Mouse (Mus musculus) midbrain, embryonic 11.5 days (tissue): ENCODE measurements around the gene Nrd1. TPM values are rescaled to one million over a fixed set of nuclear protein-coding genes. Genes with fewer than 3 reads are reported as not detected.

Source experiments
- ATAC-seq: fragments of 200-750 bp; cut with Nextera tagmentation; 2 replicates; pipeline ENCODE4 v1.8.0; 2017; ENCODE audit warnings: moderate TSS enrichment, moderate library complexity; ENCODE audit not compliant: low FRiP score
- DNase-seq: peaks from one replicate; pipeline ENCODE4 v3.0.0; 2015; ENCODE audit warnings: low spot score; ENCODE audit errors: missing footprints
- H3K27ac ChIP-seq: fragments of 300-500 bp; sonication (generic); 2 replicates; pipeline ENCODE4 v1.5.1; 2014; ENCODE audit warnings: low read depth, low read length
- H3K27me3 ChIP-seq: fragments of 300-500 bp; sonication (generic); 2 replicates; pipeline ENCODE4 v1.6.1; 2014; ENCODE audit warnings: mild to moderate bottlenecking, low read length, moderate library complexity, mixed read lengths; ENCODE audit not compliant: control insufficient read depth, insufficient read depth
- H3K36me3 ChIP-seq: fragments of 300-500 bp; sonication (generic); 2 replicates; pipeline ENCODE4 v1.6.1; 2014; ENCODE audit warnings: mild to moderate bottlenecking, low read length, moderate library complexity, mixed read lengths; ENCODE audit not compliant: control insufficient read depth, insufficient read depth
- H3K4me1 ChIP-seq: fragments of 300-500 bp; sonication (generic); 2 replicates; pipeline ENCODE4 v1.6.1; 2014; ENCODE audit warnings: low read length; ENCODE audit not compliant: control insufficient read depth, insufficient read depth
- H3K4me2 ChIP-seq: fragments of 300-500 bp; sonication (generic); 2 replicates; pipeline ENCODE4 v1.6.1; 2014; ENCODE audit warnings: mild to moderate bottlenecking, moderate library complexity
- H3K4me3 ChIP-seq: fragments of 300-500 bp; sonication (generic); 2 replicates; pipeline ENCODE4 v1.5.1; 2014; ENCODE audit warnings: low read depth, low read length
- H3K9ac ChIP-seq: fragments of 300-500 bp; sonication (generic); 2 replicates; pipeline ENCODE4 v1.6.1; 2014; ENCODE audit warnings: low read length
- H3K9me3 ChIP-seq: fragments of 300-500 bp; sonication (generic); 2 replicates; pipeline ENCODE4 v1.6.1; 2016; ENCODE audit warnings: low read length; ENCODE audit not compliant: control insufficient read depth
- WGBS: fragments of 180-500 bp; shearing (Covaris S2); extraction: QIAGEN DNeasy Blood & Tissue Kit; methylation state at CpG from one replicate; pipeline ENCODE4 v1.1.7; 2014; 5-methylcytosine and 5-hydroxymethylcytosine counted together
- polyA plus RNA-seq: library from polyadenylated mRNA; unstranded; fragments of >200 nt; fragmentation: Nextera tagmentation; extraction: Ambion mirVana; gene quantifications from 2 replicates; pipeline ENCODE4 v1.2.1, GENCODE M21; 2014

The Nrd1 gene
- polyA plus RNA-seq, 1 experiment from 2014 or later: 65.6 TPM

DNA sequence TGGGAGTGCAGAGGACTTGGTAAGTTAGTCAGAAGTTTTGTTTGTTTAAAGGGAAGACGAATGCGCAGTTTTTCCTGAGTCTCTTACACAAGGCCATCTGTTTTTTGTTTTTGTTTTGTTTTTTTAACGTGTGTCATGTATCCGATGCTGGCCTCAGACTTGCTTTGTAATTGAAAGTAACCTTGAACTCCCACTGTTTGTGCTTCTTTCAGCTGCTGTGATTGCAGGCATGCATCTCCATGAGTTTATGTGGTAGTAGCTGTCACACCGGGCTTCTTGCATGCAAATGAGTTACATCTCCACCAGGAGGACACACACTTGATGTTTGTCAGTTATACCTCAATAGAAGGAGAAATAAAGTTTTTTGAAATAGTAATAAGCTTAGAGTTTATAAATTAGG is 43.3 kb downstream of the Nrd1 start:
- WGBS: 83% methylated on average over 5 of the region's 5 CpGs
- Histone ChIP-seq H3K36me3 (peaks cover 22% of the 10 kb centered on the region), H3K4me1 (no peaks in the 10 kb centered on the region), H3K27me3 (no peaks in the 10 kb centered on the region), H3K27ac (no peak overlapping the region), H3K9me3 (no peaks in the 10 kb centered on the region; the same call in 1 of the 2 replicates), H3K9ac (no peak overlapping the region), H3K4me2 (no peak overlapping the region), H3K4me3 (no peak overlapping the region)
- DNase-seq (no peak), ATAC-seq (no peak)

DNA sequence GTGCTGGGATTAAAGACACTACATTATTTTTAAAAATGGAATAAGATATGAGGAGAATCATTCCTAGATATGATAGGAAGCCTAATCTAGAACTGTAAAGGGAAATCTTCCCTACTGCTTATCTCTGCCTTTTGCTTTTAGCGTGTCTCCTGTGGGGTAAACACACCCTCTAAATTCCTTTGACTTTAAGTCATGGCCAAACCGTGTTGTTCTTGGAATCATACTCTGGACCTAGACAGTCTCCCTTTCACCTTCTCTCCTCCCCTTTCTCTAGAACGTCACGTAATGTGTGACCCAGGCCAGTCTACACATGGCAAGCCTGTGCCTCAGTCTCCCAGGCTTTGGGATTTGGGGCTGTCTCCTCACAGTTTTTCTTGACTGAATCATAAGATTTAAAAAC is 47.8 kb downstream of the Nrd1 start:
- Histone ChIP-seq H3K36me3 (peaks cover 9% of the 10 kb centered on the region), H3K9ac (no peak overlapping the region), H3K4me1 (no peaks in the 10 kb centered on the region), H3K27ac (no peak overlapping the region), H3K4me3 (no peak overlapping the region), H3K4me2 (no peak overlapping the region), H3K9me3 (no peaks in the 10 kb centered on the region), H3K27me3 (no peaks in the 10 kb centered on the region)
- 87% methylated on average over 4 of the region's 4 CpGs for WGBS
- DNase-seq: no peak
- ATAC-seq: no peak

- Histone ChIP-seq H3K27me3 (no peaks in the 10 kb centered on the region), H3K9me3 (no peaks in the 10 kb centered on the region), H3K4me1 (no peaks in the 10 kb centered on the region), H3K4me3 (no peak overlapping the region), H3K27ac (no peak overlapping the region), H3K36me3 (peaks cover 7% of the 10 kb centered on the region; the same call in 1 of the 2 replicates), H3K9ac (no peak overlapping the region), H3K4me2 (no peak overlapping the region)
- 50% methylated on average over 1 of the region's 1 CpGs for WGBS
- ATAC-seq (no peak), DNase-seq (no peak)
Measured at GRCm38 (mm10) chr4:109052282-109052681, 51.8 kb downstream of the Nrd1 start.

DNA sequence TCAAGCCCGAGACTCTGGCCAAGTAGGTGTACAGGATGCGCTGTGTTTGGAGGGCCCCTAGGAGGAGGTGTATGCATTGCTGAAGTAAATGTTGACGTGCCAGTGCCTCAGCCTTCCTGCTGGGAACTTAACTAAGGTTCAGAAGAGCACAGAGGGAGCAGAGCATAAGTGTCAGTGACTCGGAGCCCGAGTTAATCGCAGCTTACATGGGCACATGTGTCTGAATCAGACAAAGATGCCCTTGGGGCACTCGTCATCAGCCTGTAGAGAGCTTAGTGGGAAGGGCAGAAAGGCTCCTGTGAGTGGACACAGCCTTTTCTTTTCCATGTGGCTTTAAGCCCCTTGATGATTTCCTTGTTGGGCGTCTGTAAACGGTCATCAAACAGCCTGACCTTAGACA is 53.5 kb downstream of the Nrd1 start:
- H3K36me3 ChIP-seq: peaks cover 17% of the 10 kb centered on the region
- no peak for ATAC-seq
- WGBS: 82% methylated on average over 9 of the region's 9 CpGs
- H3K27ac ChIP-seq: no peak overlapping the region
- no peak overlapping the region for H3K9ac ChIP-seq
- no peaks in the 10 kb centered on the region for H3K9me3 ChIP-seq
- no peak overlapping the region for H3K4me2 ChIP-seq
- no peaks in the 10 kb centered on the region for H3K4me1 ChIP-seq
- no peak overlapping the region for H3K4me3 ChIP-seq
- no peaks in the 10 kb centered on the region for H3K27me3 ChIP-seq
- DNase-seq: no peak

- no peak overlapping the region for H3K4me2 ChIP-seq
- ATAC-seq: no peak
- H3K4me1 ChIP-seq: no peaks in the 10 kb centered on the region
- DNase-seq: no peak
- H3K9me3 ChIP-seq: no peaks in the 10 kb centered on the region
- no peak overlapping the region for H3K9ac ChIP-seq
- 94% methylated on average over 7 of the region's 7 CpGs for WGBS
- no peaks in the 10 kb centered on the region for H3K27me3 ChIP-seq
- no peak overlapping the region for H3K27ac ChIP-seq
- no peak overlapping the region for H3K4me3 ChIP-seq
- peaks cover 36% of the 10 kb centered on the region for H3K36me3 ChIP-seq
Measured at GRCm38 (mm10) chr4:109056351-109056750, 55.9 kb downstream of the Nrd1 start.

DNA sequence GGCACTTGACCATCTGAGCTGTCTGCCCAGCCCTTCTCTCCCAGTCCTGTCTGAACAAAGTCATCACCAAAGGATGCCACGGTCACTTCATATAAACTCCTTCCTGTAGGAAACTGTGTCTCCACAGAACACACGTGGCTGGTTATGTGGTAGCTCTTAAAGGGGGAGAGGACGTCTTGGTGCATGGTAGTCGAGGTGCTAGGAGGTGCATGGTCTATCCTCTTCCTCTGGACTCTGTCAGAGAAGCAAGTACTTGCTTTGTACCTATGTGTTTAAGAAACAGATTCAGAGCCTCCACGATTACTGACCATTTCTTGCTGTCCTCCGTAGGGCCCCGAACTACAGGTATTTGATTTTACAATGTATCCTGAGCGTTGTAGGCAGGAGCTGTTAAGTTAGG is 57.2 kb downstream of the Nrd1 start:
- H3K9ac ChIP-seq: no peak overlapping the region
- H3K27ac ChIP-seq: no peak overlapping the region
- no peak overlapping the region for H3K4me3 ChIP-seq
- DNase-seq (no peak), ATAC-seq (no peak)
- H3K9me3 ChIP-seq: no peaks in the 10 kb centered on the region
- no peaks in the 10 kb centered on the region for H3K27me3 ChIP-seq
- peaks cover 36% of the 10 kb centered on the region for H3K36me3 ChIP-seq
- H3K4me1 ChIP-seq: no peaks in the 10 kb centered on the region
- no peak overlapping the region for H3K4me2 ChIP-seq
- 97% methylated on average over 8 of the region's 8 CpGs for WGBS

- Histone ChIP-seq H3K9me3 (no peaks in the 10 kb centered on the region), H3K9ac (no peak overlapping the region), H3K27ac (no peak overlapping the region), H3K36me3 (peaks cover 38% of the 10 kb centered on the region), H3K4me2 (no peak overlapping the region), H3K4me3 (no peak overlapping the region), H3K27me3 (no peaks in the 10 kb centered on the region), H3K4me1 (no peaks in the 10 kb centered on the region)
- DNase-seq (no peak), ATAC-seq (no peak)
- 95% methylated on average over 4 of the region's 4 CpGs for WGBS
Measured at GRCm38 (mm10) chr4:109059255-109059821, 58.9 kb downstream of the Nrd1 start.

DNA sequence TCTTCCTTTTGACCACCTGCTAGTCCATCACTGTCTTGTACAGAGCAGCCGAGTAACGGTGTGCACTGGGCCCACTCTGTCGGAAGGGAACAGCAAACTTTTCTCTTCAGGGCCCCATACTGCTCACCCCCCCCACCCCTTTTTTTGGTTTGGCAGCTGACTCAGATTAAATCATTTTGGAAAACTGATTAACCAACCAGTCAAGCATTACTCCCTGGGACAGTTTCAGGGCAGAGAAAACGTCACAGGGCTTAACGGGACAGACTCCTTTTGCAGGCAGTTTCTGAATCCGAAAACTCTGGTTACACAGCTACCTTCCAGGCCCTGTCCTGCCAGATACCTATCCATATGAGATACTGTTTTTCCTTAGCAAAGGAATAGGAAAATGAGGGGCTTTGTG is 64.5 kb downstream of the Nrd1 start:
- no peak for ATAC-seq
- no peak for DNase-seq
- Histone ChIP-seq H3K27ac (no peak overlapping the region), H3K36me3 (peaks cover 15% of the 10 kb centered on the region), H3K9me3 (no peaks in the 10 kb centered on the region), H3K4me2 (no peak overlapping the region), H3K4me3 (no peak overlapping the region), H3K4me1 (no peaks in the 10 kb centered on the region), H3K9ac (no peak overlapping the region), H3K27me3 (no peaks in the 10 kb centered on the region)
- WGBS: 90% methylated on average over 6 of the region's 6 CpGs

- no peaks in the 10 kb centered on the region for H3K9me3 ChIP-seq
- H3K27ac ChIP-seq: no peak overlapping the region
- 90% methylated on average over 5 of the region's 5 CpGs for WGBS
- peaks cover 9% of the 10 kb centered on the region for H3K36me3 ChIP-seq
- DNase-seq: no peak
- H3K4me3 ChIP-seq: no peak overlapping the region
- no peak overlapping the region for H3K9ac ChIP-seq
- no peak for ATAC-seq
- no peaks in the 10 kb centered on the region for H3K4me1 ChIP-seq
- no peaks in the 10 kb centered on the region for H3K27me3 ChIP-seq
- no peak overlapping the region for H3K4me2 ChIP-seq
Measured at GRCm38 (mm10) chr4:109065714-109066113, 65.3 kb downstream of the Nrd1 start.
